Mouse (Mus musculus) heart, embryonic 13.5 days (tissue): ENCODE data around the gene Lrch3. TPM values are rescaled to one million over a fixed set of nuclear protein-coding genes. Genes with fewer than 3 reads are reported as not detected.
"Not testable (repeated sequence)": the region's sequence is repeated elsewhere in the genome, so short reads cannot be mapped to it uniquely, and the experiment has no call there.

Experiments used
- ATAC-seq: fragments of 200-750 bp; cut with Nextera tagmentation; 2 replicates; pipeline ENCODE4 v1.8.0; 2017; ENCODE audit warnings: moderate TSS enrichment; ENCODE audit not compliant: insufficient number of reproducible peaks, low FRiP score, low TSS enrichment; ENCODE audit errors: extremely low read depth
- H3K27ac ChIP-seq: fragments of 300-500 bp; sonication (generic); replicated peaks from 2 replicates; pipeline ENCODE4 v1.5.1; 2015; ENCODE audit warnings: moderate library complexity, mild to moderate bottlenecking, inconsistent platforms
- H3K27me3 ChIP-seq: fragments of 300-500 bp; sonication (generic); replicated peaks from 2 replicates; pipeline ENCODE4 v1.6.1; 2015; ENCODE audit warnings: mild to moderate bottlenecking, inconsistent platforms
- H3K36me3 ChIP-seq: fragments of 300-500 bp; sonication (generic); 2 replicates; pipeline ENCODE4 v1.6.1; 2015; ENCODE audit warnings: mild to moderate bottlenecking, inconsistent platforms
- H3K4me1 ChIP-seq: fragments of 300-500 bp; sonication (generic); 2 replicates; pipeline ENCODE4 v1.6.1; 2015; ENCODE audit warnings: inconsistent platforms
- H3K4me2 ChIP-seq: fragments of 300-500 bp; sonication (generic); 2 replicates; pipeline ENCODE4 v1.6.1; 2015; ENCODE audit warnings: inconsistent platforms, mild to moderate bottlenecking, moderate library complexity
- H3K4me3 ChIP-seq: fragments of 300-500 bp; sonication (generic); 2 replicates; pipeline ENCODE4 v1.5.1; 2015; ENCODE audit warnings: moderate library complexity, mild to moderate bottlenecking, inconsistent platforms
- H3K9ac ChIP-seq: fragments of 300-500 bp; sonication (generic); 2 replicates; pipeline ENCODE4 v1.6.1; 2015; ENCODE audit warnings: inconsistent platforms, mild to moderate bottlenecking, moderate library complexity
- H3K9me3 ChIP-seq: fragments of 300-500 bp; sonication (generic); 2 replicates; pipeline ENCODE4 v1.6.1; 2016; ENCODE audit warnings: inconsistent platforms
- WGBS: fragments of 180-500 bp; shearing (Covaris S2); methylation state at CpG from one replicate; pipeline ENCODE4 v1.1.7; 2015; ENCODE audit warnings: mixed read lengths; 5-methylcytosine and 5-hydroxymethylcytosine counted together
- polyA plus RNA-seq: library from polyadenylated mRNA; unstranded; fragments of >200 nt; fragmentation: Nextera tagmentation; extraction: Ambion mirVana; gene quantifications from 2 replicates; pipeline ENCODE4 v1.2.1, GENCODE M21; 2015

Gene Lrch3
- polyA plus RNA-seq, result 14.2 and 16.4 TPM in 2 replicates

- Histone ChIP-seq H3K36me3 (peaks cover under 1% of the 10 kb centered on the region; the same call in 1 of the 2 replicates), H3K27me3 (no peaks in the 10 kb centered on the region), H3K9ac (peak within 1 kb of the TSS; percentile 97), H3K4me2 (peak within 1 kb of the TSS; percentile 86), H3K4me1 (peaks cover 31% of the 10 kb centered on the region), H3K9me3 (no peaks in the 10 kb centered on the region), H3K4me3 (peak within 1 kb of the TSS; percentile 97), H3K27ac (peak within 1 kb of the TSS; percentile 91)
- WGBS, result under 1% methylated on average over 85 of the region's 85 CpGs
- peak; percentile 85 for ATAC-seq
Measured at GRCm38 (mm10) chr16:32913937-32914881, at the start of gene Lrch3. Gene Lrch3 (plus strand): TSS chr16:32914100.

- no peaks in the 10 kb centered on the region for H3K27me3 ChIP-seq
- H3K9me3 ChIP-seq, result no peaks in the 10 kb centered on the region
- H3K9ac ChIP-seq, result peak overlapping the region; percentile 33
- peaks cover 34% of the 10 kb centered on the region for H3K36me3 ChIP-seq
- peaks cover 45% of the 10 kb centered on the region for H3K4me1 ChIP-seq
- no peak overlapping the region for H3K4me3 ChIP-seq
- 81% methylated on average over 4 of the region's 4 CpGs for WGBS
- H3K27ac ChIP-seq, result 0 out of 2 replicates have a peak overlapping the region, but pooled peaks have one; percentile 16
- H3K4me2 ChIP-seq, result 0 out of 2 replicates have a peak overlapping the region, but pooled peaks have one; percentile 1
- ATAC-seq, result no peak
Measured at GRCm38 (mm10) chr16:32865401-32865800, 48.5 kb upstream of the Lrch3 start.

GRCm38 (mm10) chr16:32866713-32867112, 47.2 kb upstream of the Lrch3 start:
- H3K36me3 ChIP-seq, result peaks cover 21% of the 10 kb centered on the region
- peaks cover 45% of the 10 kb centered on the region for H3K4me1 ChIP-seq
- peak overlapping the region; percentile 84 for H3K4me2 ChIP-seq
- ATAC-seq, result no peak
- peak overlapping the region; percentile 89 for H3K4me3 ChIP-seq
- H3K9ac ChIP-seq, result peak overlapping the region; percentile 93
- H3K9me3 ChIP-seq, result no peaks in the 10 kb centered on the region
- H3K27ac ChIP-seq, result peak overlapping the region; percentile 93
- no peaks in the 10 kb centered on the region for H3K27me3 ChIP-seq
- 80% methylated on average over 5 of the region's 5 CpGs for WGBS

- ATAC-seq, result peak; percentile 89; the same call in 1 of the 2 replicates
- Histone ChIP-seq H3K4me1 (peaks cover 42% of the 10 kb centered on the region), H3K9me3 (no peaks in the 10 kb centered on the region), H3K36me3 (peaks cover 21% of the 10 kb centered on the region), H3K4me3 (peak overlapping the region; percentile 89), H3K9ac (peak overlapping the region; percentile 93), H3K4me2 (peak overlapping the region; percentile 84), H3K27me3 (no peaks in the 10 kb centered on the region), H3K27ac (peak overlapping the region; percentile 93)
- under 1% methylated on average over 35 of the region's 35 CpGs for WGBS
Measured at GRCm38 (mm10) chr16:32867919-32868552, 45.9 kb upstream of the Lrch3 start.

- Histone ChIP-seq H3K4me3 (no peak overlapping the region), H3K27ac (no peak overlapping the region), H3K36me3 (peaks cover 2% of the 10 kb centered on the region; the same call in 1 of the 2 replicates), H3K27me3 (no peaks in the 10 kb centered on the region), H3K9ac (no peak overlapping the region), H3K9me3 (no peaks in the 10 kb centered on the region), H3K4me2 (no peak overlapping the region), H3K4me1 (peaks cover 27% of the 10 kb centered on the region)
- 69% methylated on average over 5 of the region's 5 CpGs for WGBS
- no peak for ATAC-seq
Measured at GRCm38 (mm10) chr16:32870231-32870630, 43.7 kb upstream of the Lrch3 start.

- H3K4me3 ChIP-seq, result no peak overlapping the region
- no peaks in the 10 kb centered on the region; the same call in 1 of the 2 replicates for H3K36me3 ChIP-seq
- H3K27me3 ChIP-seq, result no peaks in the 10 kb centered on the region
- no peak overlapping the region for H3K9ac ChIP-seq
- H3K4me1 ChIP-seq, result peaks cover 17% of the 10 kb centered on the region
- H3K9me3 ChIP-seq, result no peaks in the 10 kb centered on the region
- no peak for ATAC-seq
- H3K4me2 ChIP-seq, result no peak overlapping the region
- H3K27ac ChIP-seq, result no peak overlapping the region
- 51% methylated on average over 3 of the region's 3 CpGs for WGBS
Measured at GRCm38 (mm10) chr16:32873366-32873765, 40.5 kb upstream of the Lrch3 start.

GRCm38 (mm10) chr16:32875281-32875680, 38.6 kb upstream of the Lrch3 start:
- WGBS, result 39% methylated on average over 1 of the region's 1 CpGs
- H3K4me2 ChIP-seq, ATAC-seq, H3K36me3 ChIP-seq, H3K27ac ChIP-seq, H3K9ac ChIP-seq, H3K27me3 ChIP-seq, H3K4me3 ChIP-seq, H3K9me3 ChIP-seq: not testable (repeated sequence)
- peaks cover 28% of the 10 kb centered on the region for H3K4me1 ChIP-seq

- Histone ChIP-seq H3K9ac (0 out of 2 replicates have a peak overlapping the region, but pooled peaks have one; percentile 24), H3K27me3 (no peaks in the 10 kb centered on the region), H3K36me3 (no peaks in the 10 kb centered on the region; the same call in 1 of the 2 replicates), H3K9me3 (no peaks in the 10 kb centered on the region), H3K4me1 (peaks cover 34% of the 10 kb centered on the region), H3K27ac (no peak overlapping the region), H3K4me2 (peak overlapping the region; percentile 81), H3K4me3 (peak overlapping the region; percentile 91; the same call in 1 of the 2 replicates)
- ATAC-seq, result no peak
- 82% methylated on average over 3 of the region's 3 CpGs for WGBS
Measured at GRCm38 (mm10) chr16:32875847-32876246, 38.1 kb upstream of the Lrch3 start.

GRCm38 (mm10) chr16:32876831-32877230, 37.1 kb upstream of the Lrch3 start:
- peak overlapping the region; percentile 93 for H3K27ac ChIP-seq

GRCm38 (mm10) chr16:32877343-32878156, 36.4 kb upstream of the Lrch3 start, which contains the start of the genes Fyttd1 and Rubcn:
Gene Fyttd1 (plus strand): TSS chr16:32877500.
Gene Rubcn (minus strand): TSS chr16:32877766.
- peak within 1 kb of the TSS; percentile 96 for H3K9ac ChIP-seq
- no peaks in the 10 kb centered on the region for H3K27me3 ChIP-seq
- peak within 1 kb of the TSS; percentile 91 for H3K4me3 ChIP-seq
- peaks cover 42% of the 10 kb centered on the region for H3K4me1 ChIP-seq
- H3K4me2 ChIP-seq, result peak within 1 kb of the TSS; percentile 81
- ATAC-seq, result peak; percentile 92
- H3K36me3 ChIP-seq, result no peaks in the 10 kb centered on the region; the same call in 1 of the 2 replicates
- peak within 1 kb of the TSS; percentile 93 for H3K27ac ChIP-seq
- no peaks in the 10 kb centered on the region for H3K9me3 ChIP-seq
- WGBS, result under 1% methylated on average over 75 of the region's 83 CpGs

More at GRCm38 (mm10) chr16:32876831-32877230, 37.1 kb upstream of the Lrch3 start:
- no peak for ATAC-seq
- peak overlapping the region; percentile 96 for H3K9ac ChIP-seq
- H3K4me3 ChIP-seq, result peak overlapping the region; percentile 91
- H3K9me3 ChIP-seq, result no peaks in the 10 kb centered on the region
- no peaks in the 10 kb centered on the region for H3K27me3 ChIP-seq
- peak overlapping the region; percentile 81 for H3K4me2 ChIP-seq
- 12% methylated on average over 9 of the region's 9 CpGs for WGBS
- H3K4me1 ChIP-seq, result peaks cover 37% of the 10 kb centered on the region
- H3K36me3 ChIP-seq, result no peaks in the 10 kb centered on the region; the same call in 1 of the 2 replicates
